Mouse (Mus musculus): ENCODE measurements around the gene Fbxo17. TPM values are rescaled to one million over a fixed set of nuclear protein-coding genes. Genes with fewer than 3 reads are reported as not detected.
"Not testable (repeated sequence)": the region's sequence is repeated elsewhere in the genome, so short reads cannot be mapped to it uniquely, and the experiment has no call there.

Fbxo17 gene
- total RNA-seq (2021), result 1 to 10 TPM; 1.5 to 2.5 TPM

- peak in 1 of 2 experiments; percentile 66 for DNase-seq (ENCODE audit: extremely low spot score in 1 of 2, low spot score in 2 of 2)
- intact Hi-C loops (cut with DNase I), result no loop called here
Measured at GRCm38 (mm10) chr7:28716590-28717281, at the start of gene Fbxo17. Gene Fbxo17, plus strand, starts transcription at chr7:28716804.

DNA sequence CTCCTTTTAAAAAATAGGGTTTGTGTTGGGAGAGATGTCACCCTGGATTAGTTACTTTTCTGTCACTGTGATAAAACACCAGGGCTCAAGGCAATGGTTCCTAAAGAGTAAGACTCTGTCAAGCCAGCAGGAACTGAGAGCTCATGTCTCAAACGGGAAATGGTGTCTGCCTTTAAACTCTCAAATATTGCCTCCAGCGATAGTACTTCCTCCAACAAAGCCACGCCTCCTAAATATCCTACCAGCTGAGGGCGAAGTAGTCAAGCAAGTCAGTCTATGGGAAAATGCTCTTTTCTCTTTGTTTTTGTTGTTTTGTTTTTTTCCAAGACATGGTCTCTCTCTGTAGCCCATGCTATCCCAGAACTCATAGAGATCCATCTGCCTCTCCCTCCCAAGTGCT is 45.4 kb upstream of the Fbxo17 start:
- no peak for DNase-seq (ENCODE audit: extremely low spot score in 1 of 2, low spot score in 2 of 2)
- intact Hi-C loops (cut with DNase I), result no loop called here

- intact Hi-C loops (cut with DNase I), result no loop called here
- no peak for DNase-seq (ENCODE audit: extremely low spot score in 1 of 2, low spot score in 2 of 2)
Measured at GRCm38 (mm10) chr7:28672276-28672675, 44.3 kb upstream of the Fbxo17 start.

DNA sequence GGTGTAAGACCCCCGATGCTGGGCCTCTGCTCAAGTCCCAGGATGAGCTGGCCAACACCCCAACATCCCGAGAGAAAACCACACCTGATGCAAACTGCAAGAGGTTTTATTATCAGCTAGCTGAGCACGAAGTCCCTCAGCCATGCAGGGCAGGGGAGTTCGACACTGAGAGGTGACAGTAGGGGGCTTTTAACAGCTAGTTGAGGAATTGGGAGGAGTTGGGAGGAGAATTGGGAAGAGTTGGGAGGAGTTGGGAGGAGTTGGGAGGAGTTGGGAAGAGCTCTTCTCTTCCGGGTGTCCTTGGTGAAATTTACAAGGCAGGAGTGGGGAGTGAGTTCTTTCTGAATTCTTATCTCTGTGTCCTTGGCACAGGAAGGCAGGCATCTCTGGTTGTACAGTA is 43.8 kb upstream of the Fbxo17 start:
- intact Hi-C loops (cut with DNase I); DNase-seq (ENCODE audit: extremely low spot score in 1 of 2, low spot score in 2 of 2): not testable (repeated sequence)

DNA sequence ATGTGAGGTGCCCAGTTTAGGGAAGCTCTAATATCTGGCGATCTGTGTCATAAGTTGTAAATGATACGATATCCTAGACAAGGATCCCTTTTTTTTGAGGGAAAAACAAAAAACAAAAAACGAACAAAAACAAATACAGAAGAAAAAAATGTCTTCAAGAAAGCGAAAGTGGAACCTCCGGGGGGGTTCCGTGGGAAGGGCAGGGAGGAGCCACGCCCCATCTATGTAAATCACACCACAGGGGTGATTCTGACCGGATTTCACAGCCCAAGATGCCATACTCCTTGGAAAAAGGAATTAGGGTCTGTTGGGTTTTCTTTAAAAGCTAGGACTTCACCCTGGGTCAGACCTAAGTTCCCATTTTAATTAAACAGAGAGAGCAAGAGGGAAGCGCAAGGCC is 41.6 kb upstream of the Fbxo17 start:
- intact Hi-C loops (cut with DNase I), result no loop called here
- no peak for DNase-seq (ENCODE audit: extremely low spot score in 1 of 2, low spot score in 2 of 2)

DNA sequence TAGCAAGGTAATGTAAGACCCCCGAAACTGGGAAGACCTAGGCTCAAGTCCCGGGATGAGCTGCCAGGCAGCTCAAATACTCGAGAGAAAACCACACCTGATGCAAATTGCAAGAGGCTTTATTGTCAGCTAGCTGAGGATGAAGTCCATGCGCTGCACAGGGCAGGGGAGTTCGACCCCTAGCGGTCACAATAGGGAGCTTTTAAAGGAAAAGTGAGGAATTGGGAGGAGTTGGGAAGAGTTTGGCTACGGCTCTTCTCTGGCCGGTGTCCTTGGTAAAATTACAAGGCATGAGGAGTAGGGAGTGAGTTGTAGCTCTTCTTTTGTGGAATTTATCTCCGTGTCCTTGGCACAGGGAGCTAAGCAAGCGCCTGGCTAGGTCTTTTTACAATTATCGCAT is 40.9 kb upstream of the Fbxo17 start:
- intact Hi-C loops (cut with DNase I), result no loop called here
- no peak for DNase-seq (ENCODE audit: extremely low spot score in 1 of 2, low spot score in 2 of 2)

DNA sequence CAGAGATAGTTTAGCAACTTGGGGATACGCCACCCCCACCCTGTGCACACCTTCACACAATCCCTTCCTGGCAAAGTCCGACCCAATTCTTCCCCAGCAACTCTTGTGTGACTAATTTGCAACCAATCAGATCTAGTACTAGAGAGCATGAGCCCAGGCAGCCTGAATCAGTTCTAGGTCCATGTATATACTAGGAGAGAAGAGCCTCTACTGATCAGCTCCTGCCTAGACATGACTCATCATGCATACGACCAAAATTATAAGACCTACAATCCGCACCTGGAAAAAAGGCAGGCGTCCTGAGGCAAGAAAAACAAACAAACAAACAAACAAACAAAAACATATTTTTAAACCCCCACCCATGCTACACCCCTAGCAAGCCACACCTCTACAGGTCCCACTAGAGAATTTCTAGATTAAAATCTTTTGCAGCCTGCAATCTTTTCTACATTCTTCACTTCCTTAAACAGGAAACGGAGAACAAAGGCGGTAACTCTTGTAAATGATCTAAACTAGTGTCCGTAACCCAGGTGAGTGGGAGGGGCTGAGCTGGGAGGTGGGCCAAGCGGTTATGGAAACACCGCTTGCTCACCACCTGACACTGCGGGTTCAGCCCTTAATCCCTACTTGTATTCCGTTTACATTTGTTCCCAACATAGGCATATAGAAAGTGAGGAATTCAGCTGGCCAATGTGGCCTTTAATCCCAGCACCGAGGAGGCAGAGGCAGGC is 39.6 kb upstream of the Fbxo17 start:
- no peak for DNase-seq (ENCODE audit: extremely low spot score in 1 of 2, low spot score in 2 of 2)
- intact Hi-C loops (cut with DNase I), result no loop called here

GRCm38 (mm10) chr7:28677624-28678023 is 39.0 kb upstream of the Fbxo17 start:
- no peak for DNase-seq (ENCODE audit: extremely low spot score in 1 of 2, low spot score in 2 of 2)
- intact Hi-C loops (cut with DNase I), result no loop called here

GRCm38 (mm10) chr7:28691075-28691474 is 25.5 kb upstream of the Fbxo17 start:
- DNase-seq (ENCODE audit: extremely low spot score in 1 of 2, low spot score in 2 of 2), result no peak
- intact Hi-C loops (cut with DNase I), result no loop called here

GRCm38 (mm10) chr7:28692545-28693320 is 23.9 kb upstream of the Fbxo17 start, which contains the start of gene Fbxo27:
Gene Fbxo27, plus strand, starts transcription at chr7:28692849.
- intact Hi-C loops (cut with DNase I), result no loop called here
- DNase-seq (ENCODE audit: extremely low spot score in 1 of 2, low spot score in 2 of 2), result peak in 1 of 2 experiments; percentile 61

- intact Hi-C loops (cut with DNase I), result no loop called here
- peak; percentile 71 to 86 for DNase-seq (ENCODE audit: extremely low spot score in 1 of 2, low spot score in 2 of 2)
Measured at GRCm38 (mm10) chr7:28693321-28693966, 23.2 kb upstream of the Fbxo17 start.

GRCm38 (mm10) chr7:28694423-28694822 is 22.2 kb upstream of the Fbxo17 start:
- no peak for DNase-seq (ENCODE audit: extremely low spot score in 1 of 2, low spot score in 2 of 2)
- intact Hi-C loops (cut with DNase I), result no loop called here

DNA sequence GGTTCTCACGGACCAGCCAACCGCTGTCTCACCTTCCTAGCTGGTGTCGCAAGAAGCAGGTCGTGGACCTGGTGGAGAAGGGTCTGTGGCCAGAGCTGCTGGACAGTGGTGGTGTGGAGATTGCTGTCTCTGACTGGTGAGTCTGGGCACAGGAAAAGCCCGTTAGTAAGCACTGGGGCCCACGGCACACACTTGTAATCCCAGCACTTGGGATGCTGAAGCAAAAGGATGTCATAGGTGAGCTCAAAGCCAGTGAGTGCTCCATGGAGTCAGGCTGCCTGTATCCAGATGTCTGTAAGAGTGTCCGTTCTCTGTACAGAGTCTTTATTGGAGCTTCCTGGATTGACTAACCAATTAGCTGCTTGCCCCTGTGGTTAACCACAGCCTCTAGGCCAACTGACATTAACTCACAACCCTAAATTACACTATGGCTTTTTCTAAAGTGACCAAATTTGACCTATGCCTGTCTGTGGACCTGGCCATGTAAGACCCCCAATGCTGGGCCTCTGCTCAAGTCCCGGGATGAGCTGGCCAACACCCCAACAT is 21.6 kb upstream of the Fbxo17 start:
- no peak for DNase-seq (ENCODE audit: extremely low spot score in 1 of 2, low spot score in 2 of 2)
- intact Hi-C loops (cut with DNase I), result no loop called here

DNA sequence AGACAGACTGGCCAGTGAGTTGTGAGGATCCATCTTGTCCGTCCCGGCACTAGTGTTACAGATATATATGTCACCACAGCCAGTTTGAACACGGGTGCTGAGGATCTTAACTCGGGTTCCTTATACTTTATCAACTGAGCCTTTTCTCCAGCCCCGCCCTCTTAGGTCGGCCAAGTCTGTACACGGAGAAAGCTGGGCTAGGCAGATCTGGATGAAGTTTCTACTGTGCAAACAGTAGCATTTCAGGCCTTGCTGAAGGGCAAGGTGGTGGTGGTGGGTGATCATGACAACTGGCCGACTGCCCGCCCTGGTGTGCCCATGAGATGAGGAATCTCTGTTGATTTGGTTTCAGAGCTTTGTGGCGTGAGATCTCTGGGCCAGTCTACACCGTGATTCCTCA is 19.3 kb upstream of the Fbxo17 start:
- intact Hi-C loops (cut with DNase I), result no loop called here
- no peak for DNase-seq (ENCODE audit: extremely low spot score in 1 of 2, low spot score in 2 of 2)

GRCm38 (mm10) chr7:28700269-28700668 is 16.3 kb upstream of the Fbxo17 start:
- intact Hi-C loops (cut with DNase I), result no loop called here
- no peak for DNase-seq (ENCODE audit: extremely low spot score in 1 of 2, low spot score in 2 of 2)

DNA sequence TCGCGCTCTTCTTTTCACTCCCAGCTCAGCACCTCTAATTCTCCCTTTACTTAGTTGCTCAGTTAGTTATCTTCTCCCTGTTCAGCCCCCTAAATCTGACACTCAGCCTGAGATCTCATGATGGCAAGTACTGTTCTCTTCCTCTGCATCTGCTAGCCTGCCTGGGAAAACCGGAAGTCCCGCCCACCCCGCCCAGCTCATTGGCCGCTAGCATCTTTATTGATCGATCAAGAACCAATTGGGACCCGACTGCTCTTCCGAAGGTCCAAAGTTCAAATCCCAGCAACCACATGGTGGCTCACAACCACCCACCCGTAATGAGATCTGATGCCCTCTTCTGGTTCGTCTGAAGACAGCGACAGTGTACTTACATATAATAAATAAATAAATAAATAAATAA is 15.3 kb upstream of the Fbxo17 start:
- intact Hi-C loops (cut with DNase I); DNase-seq (ENCODE audit: extremely low spot score in 1 of 2, low spot score in 2 of 2): not testable (repeated sequence)

DNA sequence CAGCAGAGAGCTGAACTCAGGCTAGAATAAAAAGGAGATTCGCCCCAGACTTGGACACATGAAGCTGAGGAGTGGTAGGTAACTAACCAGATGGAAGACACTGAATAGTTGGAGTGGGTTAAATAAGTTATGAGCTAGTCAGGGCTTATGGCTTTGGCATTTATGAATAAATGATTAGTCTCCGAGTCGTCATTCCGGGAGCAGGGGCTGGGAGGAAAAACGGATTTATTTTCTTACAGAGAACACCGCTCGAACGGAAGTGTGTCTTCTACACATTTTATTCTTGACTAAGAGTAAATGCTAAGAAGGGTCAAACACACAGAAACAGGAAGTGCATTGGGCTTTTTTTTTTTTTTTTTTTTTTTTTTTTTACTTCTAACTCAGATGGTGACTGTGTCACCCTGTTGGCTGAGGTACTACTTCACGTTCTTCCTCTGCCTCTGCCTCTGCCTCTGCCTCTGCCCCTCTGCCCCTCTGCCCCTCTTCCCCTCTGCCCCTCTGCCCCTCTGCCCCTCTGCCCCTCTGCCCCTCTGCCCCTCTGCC is 13.9 kb upstream of the Fbxo17 start:
- DNase-seq (ENCODE audit: extremely low spot score in 1 of 2, low spot score in 2 of 2), result no peak
- intact Hi-C loops (cut with DNase I), result no loop called here

- intact Hi-C loops (cut with DNase I), result no loop called here
- DNase-seq (ENCODE audit: extremely low spot score in 1 of 2, low spot score in 2 of 2), result no peak
Measured at GRCm38 (mm10) chr7:28709454-28709853, 7.2 kb upstream of the Fbxo17 start.

DNA sequence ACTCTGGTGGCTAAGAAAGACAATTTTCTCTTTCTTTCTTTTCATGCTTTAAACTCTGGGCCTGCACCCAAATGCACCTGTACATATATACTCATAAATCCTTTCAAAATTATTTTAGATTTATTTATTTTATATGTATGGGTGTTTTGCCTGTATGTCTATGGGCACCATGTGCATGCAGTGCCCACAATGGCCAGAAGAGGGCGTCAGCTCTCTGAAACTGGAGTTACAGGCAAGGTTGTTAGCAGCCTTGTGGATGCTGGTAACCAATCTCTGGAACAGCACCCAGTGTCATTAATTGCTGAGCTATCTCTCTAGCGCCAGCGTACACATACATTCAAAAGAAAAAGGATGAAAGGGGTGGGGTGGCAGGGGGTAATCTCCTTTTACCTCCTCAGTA is 5.6 kb upstream of the Fbxo17 start:
- intact Hi-C loops (cut with DNase I), result no loop called here
- DNase-seq (ENCODE audit: extremely low spot score in 1 of 2, low spot score in 2 of 2), result no peak
